Mouse (Mus musculus) myocyte (in vitro differentiated cells): ENCODE measurements around the gene Rimbp2. TPM values are rescaled to one million over a fixed set of nuclear protein-coding genes. Genes with fewer than 3 reads are reported as not detected.
A peak's percentile ranks its signal among the peaks of the same experiment; 100 is the strongest.

ENCODE experiments used
- H3K27me3 ChIP-seq: one replicate; pipeline ENCODE4 v1.6.1; 2011; ENCODE audit not compliant: control insufficient read depth, insufficient read depth, insufficient read length
- H3K36me3 ChIP-seq: one replicate; pipeline ENCODE4 v1.6.1; 2011; ENCODE audit not compliant: control insufficient read depth, insufficient read depth
- H3K4me2 ChIP-seq: one replicate; pipeline ENCODE4 v1.6.1; 2011; ENCODE audit warnings: low read depth, control low read depth
- H3K4me3 ChIP-seq: one replicate; pipeline ENCODE4 v1.5.1; 2011; ENCODE audit warnings: mild to moderate bottlenecking, control low read depth, moderate library complexity
- H3K79me2 ChIP-seq: one replicate; pipeline ENCODE4 v1.6.1; 2011; ENCODE audit not compliant: control insufficient read depth, insufficient read depth
- H3ac ChIP-seq: one replicate; pipeline ENCODE4 v1.6.1; 2011; ENCODE audit not compliant: control insufficient read depth, insufficient read length
- CEBPB ChIP-seq: IDR thresholded peaks from 2 replicates; pipeline ENCODE4 v1.6.1; 2011; ENCODE audit warnings: mild to moderate bottlenecking, moderate library complexity; ENCODE audit not compliant: poor library complexity, insufficient read depth, severe bottlenecking
- E2F4 ChIP-seq: IDR thresholded peaks from one replicate; pipeline ENCODE4 v1.6.1; 2011; ENCODE audit warnings: mild to moderate bottlenecking, control low read depth, moderate library complexity; ENCODE audit not compliant: insufficient read depth
- MAX ChIP-seq: IDR thresholded peaks from one replicate; pipeline ENCODE4 v1.6.1; 2011; ENCODE audit warnings: low read depth, mild to moderate bottlenecking, control low read depth
- MYOD1 ChIP-seq, 3 experiments: IDR thresholded peaks; one replicate each; pipeline ENCODE4 v1.6.1; 2011; ENCODE audit warnings: control low read depth in 2 of 3, low read depth in 2 of 3, mild to moderate bottlenecking in 2 of 3, moderate library complexity in 1 of 3; ENCODE audit not compliant: insufficient read length in 2 of 3, control insufficient read depth in 1 of 3
- MYOG ChIP-seq, 3 experiments: IDR thresholded peaks; one replicate each; pipeline ENCODE4 v1.6.1; 2011; ENCODE audit warnings: control low read depth in 2 of 3, low read depth in 2 of 3, mild to moderate bottlenecking in 2 of 3; ENCODE audit not compliant: insufficient read length in 2 of 3, control insufficient read depth in 1 of 3, insufficient read depth in 1 of 3
- POLR2A ChIP-seq: IDR thresholded peaks from one replicate; pipeline ENCODE4 v1.6.1; 2011; ENCODE audit warnings: low read depth, mild to moderate bottlenecking, control low read depth, moderate library complexity; ENCODE audit not compliant: insufficient read length
- POLR2AphosphoS2 ChIP-seq: IDR thresholded peaks from one replicate; pipeline ENCODE4 v1.6.1; 2011; ENCODE audit warnings: low read depth, control low read depth; ENCODE audit not compliant: insufficient read length
- REST ChIP-seq: IDR thresholded peaks from one replicate; pipeline ENCODE4 v1.6.1; 2011; ENCODE audit warnings: mild to moderate bottlenecking, control low read depth, moderate library complexity; ENCODE audit not compliant: insufficient read depth, insufficient read length
- SRF ChIP-seq: IDR thresholded peaks from one replicate; pipeline ENCODE4 v1.6.1; 2011; ENCODE audit warnings: low read depth; ENCODE audit not compliant: control insufficient read depth, insufficient read length
- TCF12 ChIP-seq: IDR thresholded peaks from one replicate; pipeline ENCODE4 v1.6.1; 2011; ENCODE audit warnings: mild to moderate bottlenecking, control low read depth; ENCODE audit not compliant: poor library complexity, insufficient read depth, severe bottlenecking
- TCF3 ChIP-seq: IDR thresholded peaks from one replicate; pipeline ENCODE4 v1.6.1; 2011; ENCODE audit warnings: low read depth, control low read depth; ENCODE audit not compliant: insufficient read length
- USF1 ChIP-seq: IDR thresholded peaks from one replicate; pipeline ENCODE4 v1.6.1; 2011; ENCODE audit warnings: low read depth, mild to moderate bottlenecking, control low read depth, moderate library complexity
- polyA plus RNA-seq: library from polyadenylated mRNA; unstranded; fragments of >200 nt; fragmentation: generic; extraction: Trizol; gene quantifications from one replicate; pipeline ENCODE4 v1.2.1, GENCODE M21; 2012; ENCODE audit warnings: missing spikeins

Rimbp2 gene
- polyA plus RNA-seq, 1 experiment, result not detected

GRCm38 (mm10) chr5:128863497-128863896 lies 89.8 kb downstream of the Rimbp2 start:
- Histone ChIP-seq H3K79me2 (no peaks in the 10 kb centered on the region), H3K36me3 (no peaks in the 10 kb centered on the region), H3K27me3 (no peaks in the 10 kb centered on the region), H3K4me3 (no peak overlapping the region), H3K4me2 (no peak overlapping the region), H3ac (no peak overlapping the region)
- TF ChIP-seq MAX (no peak), SRF (no peak), E2F4 (no peak), REST (no peak), TCF12 (no peak), POLR2AphosphoS2 (no peak), POLR2A (no peak), TCF3 (no peak), MYOD1 (IDR thresholded peaks at IDR 0.05; ENCODE audit: control insufficient read depth in 1 of 3, insufficient read length in 2 of 3, low read depth in 2 of 3) (no peak)

GRCm38 (mm10) chr5:128860907-128861306 lies 92.4 kb downstream of the Rimbp2 start:
- no peak for TF ChIP-seq POLR2AphosphoS2
- H3K4me3 ChIP-seq, result no peak overlapping the region
- H3ac ChIP-seq, result no peak overlapping the region
- H3K4me2 ChIP-seq, result no peak overlapping the region
- no peaks in the 10 kb centered on the region for H3K36me3 ChIP-seq
- H3K79me2 ChIP-seq, result no peaks in the 10 kb centered on the region
- H3K27me3 ChIP-seq, result no peaks in the 10 kb centered on the region

- Histone ChIP-seq H3K27me3 (no peaks in the 10 kb centered on the region), H3K4me3 (no peak overlapping the region), H3ac (no peak overlapping the region), H3K36me3 (no peaks in the 10 kb centered on the region), H3K79me2 (no peaks in the 10 kb centered on the region), H3K4me2 (no peak overlapping the region)
- TF ChIP-seq POLR2AphosphoS2, result no peak
- TF ChIP-seq REST, result peak; percentile 48
These were observed 100.5 kb downstream of the Rimbp2 start for GRCm38 (mm10) chr5:128852791-128853190.

- no peak overlapping the region for H3K4me3 ChIP-seq
- TF ChIP-seq E2F4 (no peak), TCF3 (no peak), CEBPB (no peak), USF1 (no peak), POLR2A (no peak), POLR2AphosphoS2 (no peak), TCF12 (no peak), REST (no peak), MYOG (IDR thresholded peaks at IDR 0.05; ENCODE audit: control insufficient read depth in 1 of 3, insufficient read depth in 1 of 3, insufficient read length in 2 of 3, low read depth in 2 of 3) (no peak), SRF (no peak), MAX (no peak), MYOD1 (IDR thresholded peaks at IDR 0.05; ENCODE audit: control insufficient read depth in 1 of 3, insufficient read length in 2 of 3, low read depth in 2 of 3) (no peak)
- no peaks in the 10 kb centered on the region for H3K79me2 ChIP-seq
- no peak overlapping the region for H3K4me2 ChIP-seq
- H3ac ChIP-seq, result no peak overlapping the region
- no peaks in the 10 kb centered on the region for H3K27me3 ChIP-seq
- H3K36me3 ChIP-seq, result no peaks in the 10 kb centered on the region
These were observed 105.5 kb downstream of the Rimbp2 start for GRCm38 (mm10) chr5:128847806-128848205.

GRCm38 (mm10) chr5:128846433-128847040 lies 106.7 kb downstream of the Rimbp2 start:
- no peak for TF ChIP-seq TCF3
- TF ChIP-seq TCF12, result no peak
- no peak for TF ChIP-seq E2F4
- no peak for TF ChIP-seq MYOD1 (IDR thresholded peaks at IDR 0.05; ENCODE audit: control insufficient read depth in 1 of 3, insufficient read length in 2 of 3, low read depth in 2 of 3)
- TF ChIP-seq POLR2A, result no peak
- TF ChIP-seq USF1, result no peak
- TF ChIP-seq CEBPB, result no peak
- no peak for TF ChIP-seq MAX
- no peak for TF ChIP-seq MYOG (IDR thresholded peaks at IDR 0.05; ENCODE audit: control insufficient read depth in 1 of 3, insufficient read depth in 1 of 3, insufficient read length in 2 of 3, low read depth in 2 of 3)
- no peak for TF ChIP-seq SRF
- TF ChIP-seq POLR2AphosphoS2, result no peak
- no peak for TF ChIP-seq REST
- Histone ChIP-seq H3K36me3 (no peaks in the 10 kb centered on the region), H3K27me3 (no peaks in the 10 kb centered on the region), H3K4me2 (no peak overlapping the region), H3K79me2 (no peaks in the 10 kb centered on the region), H3ac (no peak overlapping the region), H3K4me3 (no peak overlapping the region)

- no peak for TF ChIP-seq MYOD1 (IDR thresholded peaks at IDR 0.05; ENCODE audit: control insufficient read depth in 1 of 3, insufficient read length in 2 of 3, low read depth in 2 of 3)
- TF ChIP-seq POLR2A, result no peak
- no peak for TF ChIP-seq POLR2AphosphoS2
- TF ChIP-seq SRF, result no peak
- TF ChIP-seq TCF3, result no peak
- TF ChIP-seq TCF12, result no peak
- no peak for TF ChIP-seq CEBPB
- no peak for TF ChIP-seq MYOG (IDR thresholded peaks at IDR 0.05; ENCODE audit: control insufficient read depth in 1 of 3, insufficient read depth in 1 of 3, insufficient read length in 2 of 3, low read depth in 2 of 3)
- no peak for TF ChIP-seq MAX
- no peak overlapping the region for H3ac ChIP-seq
- H3K4me2 ChIP-seq, result no peak overlapping the region
- H3K36me3 ChIP-seq, result no peaks in the 10 kb centered on the region
- H3K27me3 ChIP-seq, result no peaks in the 10 kb centered on the region
- no peak overlapping the region for H3K4me3 ChIP-seq
- H3K79me2 ChIP-seq, result no peaks in the 10 kb centered on the region
These were observed 108.3 kb downstream of the Rimbp2 start for GRCm38 (mm10) chr5:128845033-128845432.
